Comparison of ENCODE assay signal across 18 mouse cellular contexts in genomic region chr4:10789141-10789540, GRCm38 (mm10).
"Had no signal": no experiment of that assay in that cellular context is flagged by ENCODE, and none has a peak within 500 bp of the region (broad histone marks: within the 10 kb centered on the region; RNA-seq: fewer than 3 reads in every experiment).

No protein-coding gene starts in this region.

- ATAC-seq: liver, postnatal 0 days; midbrain, embryonic 15.5 days had no signal

- DNase-seq: kidney, adult 9 months; kidney, postnatal 14 days; kidney, postnatal 4 days; left cerebral cortex, postnatal 4 days; liver, postnatal 0 days; retina, postnatal 1 day; right cerebral cortex, postnatal 25 days; thymus, postnatal 25 days had no signal

- H3K9me3 ChIP-seq: limb, embryonic 12.5 days; limb, embryonic 15.5 days; midbrain, embryonic 12.5 days; midbrain, embryonic 15.5 days; neural tube, embryonic 12.5 days; neural tube, embryonic 15.5 days had no signal

- H3K27ac ChIP-seq: limb, embryonic 12.5 days; limb, embryonic 15.5 days; liver, embryonic 14.5 days; macrophage; midbrain, embryonic 12.5 days; midbrain, embryonic 15.5 days; neural tube, embryonic 12.5 days; neural tube, embryonic 15.5 days had no signal

- H3K27me3 ChIP-seq: limb, embryonic 12.5 days; limb, embryonic 15.5 days; midbrain, embryonic 12.5 days; midbrain, embryonic 15.5 days; neural tube, embryonic 12.5 days; neural tube, embryonic 15.5 days had no signal

- H3K9ac ChIP-seq: limb, embryonic 12.5 days; limb, embryonic 15.5 days; liver, embryonic 14.5 days; liver, postnatal 0 days; lung, embryonic 14.5 days; midbrain, embryonic 12.5 days; midbrain, embryonic 15.5 days; neural tube, embryonic 12.5 days; neural tube, embryonic 15.5 days had no signal

- H3K4me1 ChIP-seq: midbrain, embryonic 12.5 days; midbrain, embryonic 15.5 days; neural tube, embryonic 12.5 days; neural tube, embryonic 15.5 days had no signal

- H3K4me3 ChIP-seq: limb, embryonic 12.5 days; limb, embryonic 15.5 days; midbrain, embryonic 12.5 days; midbrain, embryonic 15.5 days; neural tube, embryonic 12.5 days; neural tube, embryonic 15.5 days had no signal

- H3K4me2 ChIP-seq: limb, embryonic 12.5 days; limb, embryonic 15.5 days; liver, embryonic 11.5 days; lung, embryonic 14.5 days; midbrain, embryonic 12.5 days; midbrain, embryonic 15.5 days; neural tube, embryonic 12.5 days; neural tube, embryonic 15.5 days had no signal

- H3K36me3 ChIP-seq: limb, embryonic 12.5 days; limb, embryonic 15.5 days; midbrain, embryonic 12.5 days; midbrain, embryonic 15.5 days; neural tube, embryonic 12.5 days; neural tube, embryonic 15.5 days had no signal
